ENCODE assay signal across 8 mouse cellular contexts in the genomic region with DNA sequence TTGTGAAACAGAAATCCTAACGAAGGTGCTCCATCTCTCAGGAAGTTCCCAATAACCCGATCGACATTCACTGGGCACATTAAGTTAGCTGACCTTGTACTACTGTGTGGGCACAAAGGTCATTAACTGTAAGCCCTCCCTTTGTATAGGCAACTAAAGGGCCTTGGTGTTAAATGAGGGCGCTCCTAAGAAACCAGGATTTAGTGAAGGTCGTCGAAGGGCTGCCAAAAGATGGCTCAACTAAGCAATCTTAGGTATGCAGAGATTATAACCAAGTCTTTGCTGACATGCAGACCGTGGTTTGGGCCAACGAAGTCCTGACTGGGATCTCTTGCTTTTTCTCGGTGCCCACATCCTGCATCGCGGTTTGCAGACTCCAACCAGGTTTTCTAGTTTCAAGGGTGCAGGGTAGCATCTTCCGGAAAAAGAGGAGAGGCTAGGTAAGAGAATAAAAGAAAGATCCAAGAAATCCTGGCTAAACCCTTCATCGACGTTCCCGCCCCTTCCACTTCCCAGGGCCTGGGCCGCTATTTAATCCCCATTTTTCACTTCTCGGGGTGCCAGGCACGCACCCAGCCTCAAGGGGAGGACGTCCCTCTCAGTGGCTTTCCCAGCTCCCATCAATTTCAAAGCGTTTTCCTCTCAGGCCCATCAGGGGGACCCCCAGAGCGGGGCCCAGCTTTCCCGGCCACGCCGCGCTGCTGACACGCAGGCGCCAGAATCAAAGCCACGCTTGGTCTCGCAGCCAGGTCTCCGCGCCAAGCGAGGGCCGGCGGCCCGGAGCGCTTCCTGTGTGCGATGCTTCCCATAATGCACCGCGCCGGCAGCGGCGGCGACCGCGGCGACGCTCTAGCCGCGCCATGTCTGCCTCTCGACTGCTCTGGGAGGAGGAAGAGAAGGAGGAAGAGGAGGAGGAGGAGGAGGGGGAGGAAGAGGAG. TPM values are rescaled to one million over a fixed set of nuclear protein-coding genes. Genes with fewer than 3 reads are reported as not detected.
A peak's percentile ranks its signal among the peaks of the same experiment; 100 is the strongest.
DNase-seq lines count a peak whose midpoint lies in the region; ATAC-seq and TF ChIP-seq lines count a peak whose summit lies in the region.
"Not testable (repeated sequence)": the region's sequence is repeated elsewhere in the genome, so short reads cannot be mapped to it uniquely, and the experiment has no call there.

TSS of gene Zfp148 (plus strand) at position 893 of the 938 bp plus-strand sequence.

- H3K4me1 ChIP-seq in heart, embryonic 10.5 days: peaks cover 13% of the 10 kb centered on the region; the same call in 1 of the 2 replicates
- peaks cover 29% of the 10 kb centered on the region for H3K4me1 ChIP-seq in kidney, embryonic 15.5 days
- H3K4me1 ChIP-seq in liver, adult 2 months (ENCODE audit: control insufficient read depth, insufficient read depth, low read length): not testable (repeated sequence)

- H3ac ChIP-seq in myocyte (ENCODE audit: control insufficient read depth, insufficient read length): peak within 1 kb of the TSS; percentile 95

- peaks cover 29% of the 10 kb centered on the region; the same call in 1 of the 2 replicates for H3K79me2 ChIP-seq in liver, adult 2 months (ENCODE audit: control insufficient read depth, insufficient read depth, low read length)
- peaks cover 41% of the 10 kb centered on the region for H3K79me2 ChIP-seq in myocyte (ENCODE audit: control insufficient read depth, insufficient read depth)

- not testable (repeated sequence) for TF ChIP-seq CTCF in liver, adult 2 months (IDR thresholded peaks at IDR 0.05; ENCODE audit: low read depth, low read length)

- TF ChIP-seq POLR2A in liver, adult 2 months (IDR thresholded peaks at IDR 0.05; ENCODE audit: extremely low read depth, insufficient read depth, low read length): not testable (repeated sequence)
- peak; percentile 81 for TF ChIP-seq POLR2A in myocyte (IDR thresholded peaks at IDR 0.05; ENCODE audit: insufficient read length, low read depth)

- 4% methylated on average over 47 of the region's 50 CpGs for WGBS in heart, embryonic 10.5 days
- 2% methylated on average over 48 of the region's 50 CpGs for WGBS in kidney, embryonic 15.5 days
- under 1% methylated on average over 50 of the region's 50 CpGs for WGBS in liver, adult 2 months

- peak; percentile 87 to 91 for DNase-seq in B cell, adult 2 months
- peak; percentile 98 for DNase-seq in brain, adult 2 months (ENCODE audit: low read depth, low spot score)
- DNase-seq in heart, embryonic 10.5 days (ENCODE audit: low spot score): peak; percentile 94
- peak; percentile 84 for DNase-seq in liver, adult 2 months (ENCODE audit: extremely low read depth, low read depth, low spot score)
- DNase-seq in splenic B cell, adult 2 months (ENCODE audit: low read depth, low spot score): peak; percentile 95

- peak within 1 kb of the TSS; percentile 98 for H3K4me3 ChIP-seq in heart, embryonic 10.5 days
- peak within 1 kb of the TSS; percentile 95 for H3K4me3 ChIP-seq in kidney, embryonic 15.5 days (replicated peaks)
- H3K4me3 ChIP-seq in liver, adult 2 months (ENCODE audit: insufficient read depth, low read depth, low read length): peak within 1 kb of the TSS; percentile 73
- peak within 1 kb of the TSS; percentile 47 for H3K4me3 ChIP-seq in myocyte

- not testable (repeated sequence) for H3K36me3 ChIP-seq in heart, embryonic 10.5 days; kidney, embryonic 15.5 days; liver, adult 2 months (ENCODE audit: control insufficient read depth, insufficient read depth, low read length); myocyte (ENCODE audit: control insufficient read depth, insufficient read depth); splenic B cell, adult 2 months (ENCODE audit: control insufficient read depth, insufficient read depth, low read length, poor library complexity, severe bottlenecking)

- peak within 1 kb of the TSS; percentile 96 for H3K9ac ChIP-seq in kidney, embryonic 15.5 days
- H3K9ac ChIP-seq in liver, adult 2 months (ENCODE audit: low read depth, low read length): peak within 1 kb of the TSS; percentile 93

- not testable (repeated sequence) for H3K9me3 ChIP-seq in heart, embryonic 10.5 days; kidney, embryonic 15.5 days (replicated peaks)

- H3K27ac ChIP-seq in heart, embryonic 10.5 days: peak within 1 kb of the TSS; percentile 99
- H3K27ac ChIP-seq in kidney, embryonic 15.5 days: peak within 1 kb of the TSS; percentile 95
- H3K27ac ChIP-seq in liver, adult 2 months (replicated peaks; ENCODE audit: insufficient read depth, low read depth, low read length): peak within 1 kb of the TSS; percentile 98

- H3K27me3 ChIP-seq in heart, embryonic 10.5 days (ENCODE audit: insufficient read depth, poor library complexity, severe bottlenecking); kidney, embryonic 15.5 days; liver, adult 2 months (ENCODE audit: control insufficient read depth, insufficient read depth, low read length); myocyte (ENCODE audit: control insufficient read depth, insufficient read depth, insufficient read length); splenic B cell, adult 2 months (ENCODE audit: control insufficient read depth, insufficient read depth, low read length, poor library complexity, severe bottlenecking): not testable (repeated sequence)

- H3K4me2 ChIP-seq in kidney, embryonic 15.5 days: peak within 1 kb of the TSS; percentile 81
- peak within 1 kb of the TSS; percentile 90 for H3K4me2 ChIP-seq in myocyte (ENCODE audit: low read depth)

- peak; percentile 91 for ATAC-seq in erythroblast, adult 5-6 weeks (replicated peaks; ENCODE audit: low FRiP score, poor library complexity, severe bottlenecking)
- peak; percentile 93 for ATAC-seq in kidney, embryonic 15.5 days (replicated peaks; ENCODE audit: low FRiP score)

TF ChIP-seq in myocyte, 11 proteins besides CTCF, POLR2A, EP300 and RAD21:
- TF ChIP-seq MYOG (IDR thresholded peaks at IDR 0.05; ENCODE audit: control insufficient read depth in 1 of 3, insufficient read depth in 1 of 3, insufficient read length in 2 of 3, low read depth in 2 of 3) (peak in 1 of 3 experiments; percentile 28), MYOD1 (IDR thresholded peaks at IDR 0.05; ENCODE audit: control insufficient read depth in 1 of 3, insufficient read length in 2 of 3, low read depth in 2 of 3) (peak in 1 of 3 experiments; percentile 1), POLR2AphosphoS2 (IDR thresholded peaks at IDR 0.05; ENCODE audit: insufficient read length, low read depth) (peak; percentile 41)

RNA-seq across cellular contexts. Expression of gene Zfp148, which starts in this region (rescaled TPM):
- total RNA-seq in erythroblast, adult 5-6 weeks (2015; ENCODE audit: low replicate concordance): 11.5 and 15.7 TPM in 2 replicates
- total RNA-seq in erythroblast, adult 5-6 weeks (2017; ENCODE audit: low replicate concordance): 5.8 and 7.2 TPM in 2 replicates
- 38.0 and 43.5 TPM in 2 replicates for polyA plus RNA-seq in heart, embryonic 10.5 days (2016; fragmentation: Nextera tagmentation; extraction: Ambion mirVana)
- polyA plus RNA-seq in kidney, embryonic 15.5 days (2015; fragmentation: Nextera tagmentation; extraction: Ambion mirVana): 57.7 and 59.9 TPM in 2 replicates
- total RNA-seq in liver, adult 2 months (2014; rRNA removed): 15.4 and 15.6 TPM in 2 replicates
- 4.3 TPM in 2 replicates for polyA plus RNA-seq in liver, adult 2 months (2012; rRNA removed)
- 7.9 TPM for polyA plus RNA-seq in myocyte (2012; fragmentation: generic; extraction: Trizol)

Comparison
In these comparisons a context has a peak if more than half of its experiments do, and no peak if none do; other contexts are left out.
1. Peak in every context shown above with its lines: DNase-seq, ATAC-seq, H3K4me3 ChIP-seq and H3K27ac ChIP-seq.
2. H3K4me3 ChIP-seq: peak in every context shown above with its lines; median percentile 98 in heart, embryonic 10.5 days; 95 in kidney, embryonic 15.5 days; 73 in liver, adult 2 months; 47 in myocyte.